Mouse (Mus musculus): ENCODE data around the gene Gjb3.

DNA sequence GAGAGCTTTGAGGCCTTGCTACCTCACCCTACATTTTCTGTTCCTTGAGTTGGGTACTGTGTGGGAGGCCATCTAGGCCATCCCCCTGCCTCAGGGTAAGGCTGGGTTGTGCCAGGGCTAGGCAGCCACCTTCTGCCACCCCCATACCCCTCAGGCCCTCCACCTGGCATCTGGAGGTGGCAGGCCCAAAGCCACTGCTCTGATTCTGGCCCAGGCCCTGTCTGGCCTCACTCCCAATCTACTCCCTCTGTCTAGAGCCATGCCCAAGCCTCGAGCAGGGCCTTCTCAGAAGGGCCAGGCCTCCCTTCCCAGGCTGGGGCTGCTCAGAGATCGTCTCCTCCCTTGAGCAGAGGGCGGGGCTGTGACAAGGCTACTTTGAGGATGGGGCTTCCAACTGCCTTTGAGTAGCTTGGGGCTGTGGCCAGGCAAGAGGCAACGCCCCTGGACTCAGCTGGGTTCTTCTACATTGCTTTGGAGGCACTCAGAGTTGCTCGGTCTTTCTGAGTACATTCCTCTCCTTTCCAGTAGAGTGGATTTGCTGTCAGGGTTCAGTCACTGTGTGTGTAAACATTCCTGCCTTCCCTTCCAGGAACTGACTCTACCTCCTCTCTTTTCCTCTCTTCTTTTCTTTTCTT, 4.3 kb upstream of the Gjb3 start:
- TF ChIP-seq CTCF (IDR thresholded peaks at IDR 0.05; ENCODE audit: control insufficient read depth, insufficient read depth, insufficient replicate concordance, low read depth, low read length) (no peak), POLR2A (IDR thresholded peaks at IDR 0.05; ENCODE audit: control insufficient read depth, low read depth, low read length) (no peak)
